Mouse (Mus musculus): ENCODE measurements at regions not wholly inside any gene's neighbourhood (a gene's known extent, or its start where the extent isn't known, plus 50 kb on each side); places are given as distances from the start of the nearest gene placed in this dataset.

DNA sequence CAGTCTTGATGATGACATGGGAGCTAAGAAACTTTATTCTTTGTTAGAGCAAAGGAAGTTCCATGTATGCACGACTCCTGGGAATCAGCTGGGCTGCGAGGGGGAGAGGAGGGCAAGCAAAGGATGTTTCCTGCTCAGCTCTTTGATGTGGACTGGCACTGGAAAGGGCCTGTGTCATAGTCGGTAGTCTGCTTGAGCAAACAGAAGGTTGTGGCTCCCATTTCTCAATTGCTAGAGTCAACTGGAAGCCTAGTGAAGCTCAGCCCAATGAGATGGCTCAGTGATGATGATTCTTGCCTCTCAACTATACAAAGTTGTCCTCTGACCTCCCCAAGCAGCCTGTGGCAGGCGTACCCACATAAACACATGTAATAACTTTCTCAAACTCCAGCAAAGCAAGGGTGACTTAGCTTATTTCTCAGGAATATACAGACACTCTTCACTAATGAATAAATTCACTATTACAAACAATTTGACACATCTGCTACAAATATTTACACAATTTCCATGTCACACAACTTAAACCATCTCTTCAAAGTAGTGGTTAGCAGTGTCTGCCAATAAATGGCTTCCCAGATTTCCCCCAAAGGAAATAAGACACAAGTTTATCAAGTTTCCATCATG is 115.4 kb upstream of the Smad1 start:
- no peak for DNase-seq

DNA sequence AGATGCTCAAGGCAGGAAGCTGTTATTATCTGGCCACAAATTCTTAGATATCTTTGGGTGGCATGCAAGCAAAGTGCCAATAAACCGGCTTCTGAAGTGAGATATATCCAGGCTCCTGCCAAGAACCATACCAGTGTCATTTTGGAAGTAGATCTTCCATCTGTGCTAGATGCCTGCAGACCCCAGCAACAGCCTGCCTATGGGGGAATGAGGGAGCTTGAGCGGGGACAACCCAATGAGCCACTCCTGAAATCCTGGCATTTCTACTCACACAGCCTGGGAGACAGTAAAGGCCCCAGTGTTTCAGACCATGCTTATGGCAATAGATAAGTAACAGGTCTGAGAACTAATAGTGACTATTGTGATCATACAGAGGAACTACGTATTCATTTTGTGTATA is 109.3 kb upstream of the Smad1 start:
- DNase-seq, result no peak

GRCm38 (mm10) chr8:79505381-79505780 is 106.1 kb upstream of the Smad1 start:
- DNase-seq, result no peak

DNA sequence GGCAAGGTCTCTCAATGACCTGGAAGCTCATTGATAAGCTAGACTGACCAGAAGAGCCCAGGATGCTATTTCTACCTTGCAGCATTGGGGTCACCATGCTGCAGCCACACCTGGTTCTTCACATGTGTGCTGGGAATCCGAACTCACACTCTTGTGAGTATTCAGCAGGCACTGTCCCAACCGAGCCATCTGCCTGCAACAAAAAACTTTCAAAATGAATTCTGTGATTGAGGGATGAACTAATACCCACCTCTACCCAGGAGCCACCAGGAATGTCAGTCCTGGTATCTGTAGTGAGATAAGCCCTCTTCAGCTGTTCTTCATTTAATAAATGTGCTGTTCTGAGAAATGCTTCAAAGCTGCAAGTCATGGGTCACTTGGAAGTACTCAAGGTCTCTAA is 104.6 kb upstream of the Smad1 start:
- DNase-seq, result no peak

- DNase-seq, result no peak
Observed at GRCm38 (mm10) chr8:79502062-79502461, 102.7 kb upstream of the Smad1 start.

- no peak for DNase-seq
Observed at GRCm38 (mm10) chr8:79501238-79501637, 101.9 kb upstream of the Smad1 start.

DNA sequence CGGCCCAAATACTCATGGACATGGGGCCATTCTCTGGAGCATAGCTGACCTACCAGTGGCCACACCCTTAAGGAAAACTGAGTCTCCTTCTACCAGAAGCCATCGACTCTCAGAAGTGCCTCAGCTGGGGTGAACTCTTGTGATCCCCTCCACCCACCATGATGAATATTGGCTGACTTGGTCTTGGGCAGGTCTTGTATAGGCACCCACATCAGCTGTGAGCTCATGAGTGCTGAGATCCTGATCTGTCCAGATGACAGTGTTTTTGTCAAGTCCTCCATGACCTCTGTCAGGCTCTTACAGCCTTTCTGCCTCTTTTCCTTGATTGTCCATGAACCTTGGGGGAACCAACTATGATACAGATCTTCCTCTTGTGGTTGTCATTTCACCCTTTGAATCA is 99.9 kb upstream of the Smad1 start:
- no peak for DNase-seq

DNA sequence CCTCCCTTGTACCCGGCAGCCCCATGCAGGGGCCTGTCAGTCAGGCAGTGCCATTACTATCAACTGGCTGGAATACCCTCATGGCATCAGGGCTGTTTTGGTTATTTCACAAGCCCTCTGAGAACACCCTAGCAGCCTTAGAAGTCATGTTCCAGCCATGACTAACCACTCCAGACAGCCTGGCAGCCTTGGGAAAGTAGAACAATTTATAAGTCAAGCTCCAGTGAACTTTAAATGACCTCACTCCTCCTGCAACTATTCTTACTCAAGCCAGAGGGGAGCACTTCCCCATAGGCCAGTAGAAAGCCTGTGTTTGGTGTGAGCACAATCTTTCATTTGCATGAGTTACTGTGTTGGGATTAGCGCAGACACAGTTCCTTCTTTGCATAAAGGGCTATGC is 99.3 kb upstream of the Smad1 start:
- peak; percentile 37 to 41 for DNase-seq

DNA sequence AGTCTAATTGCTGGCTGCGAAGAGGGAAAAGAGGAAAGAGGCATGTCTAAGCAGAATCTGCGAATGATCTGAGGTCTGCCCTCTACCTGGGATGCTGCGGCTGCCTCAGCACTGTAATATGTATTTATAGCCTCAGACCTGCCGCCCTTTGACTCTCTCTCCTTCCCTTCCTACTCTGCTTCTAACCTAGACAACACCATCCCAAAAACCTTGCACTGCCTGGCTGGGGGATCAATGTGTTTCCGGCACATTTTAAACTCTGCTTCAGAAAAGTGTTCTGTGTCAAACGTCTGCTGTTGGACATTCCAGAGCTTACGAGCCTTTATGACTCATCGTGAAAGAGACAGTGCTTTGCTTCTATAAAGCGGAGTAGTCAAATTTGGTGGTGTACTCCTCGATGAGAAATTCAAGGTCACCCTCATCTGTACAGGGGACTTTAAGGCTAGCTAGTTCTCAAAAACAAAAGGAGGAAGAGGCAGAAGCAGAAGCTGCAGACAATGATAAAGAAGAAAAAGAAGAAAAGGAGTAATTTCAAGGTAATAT is 91.9 kb upstream of the Smad1 start:
- no peak for DNase-seq

- no peak for DNase-seq
Observed at GRCm38 (mm10) chr8:79490739-79491138, 91.4 kb upstream of the Smad1 start.

- DNase-seq, result peak; percentile 46 to 56
Observed at GRCm38 (mm10) chr8:79488861-79489260, 89.5 kb upstream of the Smad1 start.

- DNase-seq, result no peak
Observed at GRCm38 (mm10) chr8:79487597-79487996, 88.3 kb upstream of the Smad1 start.

DNA sequence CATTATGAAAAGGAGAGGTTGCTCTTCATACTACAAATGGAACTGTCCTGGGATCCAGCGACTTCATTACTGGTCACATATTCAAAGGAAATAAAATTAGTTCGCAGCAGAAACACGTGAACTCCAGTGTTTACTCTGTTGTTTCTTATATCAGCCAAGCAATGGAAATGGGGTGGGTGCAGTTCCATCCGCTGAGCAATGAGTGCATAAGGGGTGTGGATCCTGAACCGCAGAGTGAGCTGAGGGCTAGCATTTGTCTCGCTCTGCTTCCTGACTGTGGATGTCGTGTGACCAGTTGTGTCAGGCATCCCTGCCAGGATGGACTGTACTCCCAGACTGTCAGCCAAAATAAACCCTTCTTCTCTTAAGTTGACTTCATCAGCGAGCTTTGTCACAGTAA is 80.0 kb upstream of the Smad1 start:
- no peak for DNase-seq

DNA sequence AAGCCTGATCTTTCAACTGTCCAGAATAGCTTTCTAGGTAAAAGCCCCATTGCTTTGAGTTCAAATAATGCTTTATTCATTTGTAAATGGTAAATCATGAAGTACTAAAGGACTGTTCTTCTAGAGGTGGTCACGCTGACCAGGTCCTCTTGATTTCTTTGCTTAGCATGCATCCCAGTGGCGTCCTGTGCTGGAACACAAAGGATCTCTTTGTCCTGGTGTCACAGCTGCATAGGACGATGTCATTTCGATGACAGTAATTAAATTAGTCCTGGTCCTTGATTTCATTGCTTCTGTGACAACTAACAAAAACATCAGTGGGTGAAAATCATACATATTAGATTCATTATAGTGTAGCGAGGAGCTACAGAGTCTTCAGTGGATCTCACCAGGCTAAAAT is 76.7 kb upstream of the Smad1 start:
- no peak for DNase-seq

- no peak for DNase-seq
Observed at GRCm38 (mm10) chr8:79474679-79475078, 75.4 kb upstream of the Smad1 start.

DNA sequence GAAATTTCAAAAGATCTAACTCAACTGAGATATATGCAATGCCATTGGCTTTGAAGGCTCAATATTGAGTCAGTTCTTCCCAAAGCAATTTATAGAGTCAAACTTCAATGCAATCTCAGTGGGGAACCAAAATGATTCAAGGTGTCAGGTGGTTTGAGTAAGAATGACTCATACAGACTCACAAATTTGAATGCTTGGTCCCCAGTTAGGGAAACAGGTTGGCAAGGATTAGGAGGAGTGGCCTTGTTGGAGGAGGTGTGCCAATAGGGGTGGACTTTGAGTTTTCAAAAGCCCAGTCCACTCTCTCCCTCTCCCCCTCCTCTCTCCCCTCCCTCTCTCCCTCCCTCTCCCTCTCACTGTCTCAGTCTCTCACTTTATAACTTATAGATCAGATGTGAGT is 52.8 kb upstream of the Smad1 start:
- no peak for DNase-seq

DNA sequence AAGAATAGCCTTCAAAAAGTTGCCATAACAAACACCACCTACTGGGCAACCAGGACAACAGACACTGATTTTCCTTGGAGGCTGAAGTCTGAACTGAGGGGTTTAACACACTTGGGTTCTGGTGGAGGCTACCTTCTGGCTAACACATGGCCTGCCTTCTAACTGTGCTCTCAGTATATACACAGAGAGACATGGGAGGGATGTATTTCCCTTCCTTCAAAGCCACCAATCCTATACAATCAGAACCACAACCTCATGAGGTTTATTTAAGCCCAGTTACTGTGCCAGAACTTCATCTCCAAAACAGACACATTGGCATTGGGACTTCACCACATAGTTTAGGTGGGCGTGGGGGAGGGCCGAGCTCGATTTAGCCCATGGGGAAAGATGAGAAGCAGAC is 50.1 kb upstream of the Smad1 start:
- DNase-seq, result no peak
